Mouse (Mus musculus) liver, embryonic 15.5 days (tissue): ENCODE measurements around the gene 1700020A23Rik. TPM values are rescaled to one million over a fixed set of nuclear protein-coding genes. Genes with fewer than 3 reads are reported as not detected.

ENCODE experiments used
- ATAC-seq: fragments of 200-750 bp; cut with Nextera tagmentation; 2 replicates; pipeline ENCODE4 v1.8.0; 2017; ENCODE audit warnings: moderate number of reproducible peaks, mild to moderate bottlenecking, moderate library complexity; ENCODE audit not compliant: insufficient read depth
- H3K27ac ChIP-seq: fragments of 300-500 bp; sonication (generic); replicated peaks from 2 replicates; pipeline ENCODE4 v1.5.1; 2015; ENCODE audit warnings: mild to moderate bottlenecking, inconsistent platforms
- H3K27me3 ChIP-seq: fragments of 300-500 bp; sonication (generic); 2 replicates; pipeline ENCODE4 v1.6.1; 2015; ENCODE audit warnings: mild to moderate bottlenecking, inconsistent platforms
- H3K36me3 ChIP-seq: fragments of 300-500 bp; sonication (generic); replicated peaks from 2 replicates; pipeline ENCODE4 v1.6.1; 2015; ENCODE audit warnings: moderate library complexity, mild to moderate bottlenecking, inconsistent platforms
- H3K4me1 ChIP-seq: fragments of 300-500 bp; sonication (generic); replicated peaks from 2 replicates; pipeline ENCODE4 v1.6.1; 2015; ENCODE audit warnings: inconsistent platforms
- H3K4me2 ChIP-seq: fragments of 300-500 bp; sonication (generic); 2 replicates; pipeline ENCODE4 v1.6.1; 2015; ENCODE audit warnings: moderate library complexity, mild to moderate bottlenecking, inconsistent platforms
- H3K4me3 ChIP-seq: fragments of 300-500 bp; sonication (generic); replicated peaks from 2 replicates; pipeline ENCODE4 v1.5.1; 2015; ENCODE audit warnings: mild to moderate bottlenecking, inconsistent platforms
- H3K9ac ChIP-seq: fragments of 300-500 bp; sonication (generic); 2 replicates; pipeline ENCODE4 v1.6.1; 2015; ENCODE audit warnings: moderate library complexity, mild to moderate bottlenecking, inconsistent platforms
- H3K9me3 ChIP-seq: fragments of 300-500 bp; sonication (generic); replicated peaks from 2 replicates; pipeline ENCODE4 v1.6.1; 2016; ENCODE audit warnings: inconsistent platforms
- WGBS: fragments of 180-500 bp; shearing (Covaris S2); methylation state at CpG from one replicate; pipeline ENCODE4 v1.1.7; 2015; ENCODE audit warnings: mixed read lengths; ENCODE audit not compliant: insufficient replicate concordance; 5-methylcytosine and 5-hydroxymethylcytosine counted together
- polyA plus RNA-seq: library from polyadenylated mRNA; unstranded; fragments of >200 nt; fragmentation: Nextera tagmentation; extraction: Ambion mirVana; gene quantifications from 2 replicates; pipeline ENCODE4 v1.2.1, GENCODE M21; 2015

1700020A23Rik gene
- polyA plus RNA-seq, 1 experiment from 2014 or later: not detected

- Histone ChIP-seq H3K9ac (no peak overlapping the region), H3K36me3 (no peaks in the 10 kb centered on the region), H3K27ac (no peak overlapping the region), H3K4me2 (no peak overlapping the region), H3K27me3 (no peaks in the 10 kb centered on the region), H3K4me1 (no peaks in the 10 kb centered on the region), H3K9me3 (no peaks in the 10 kb centered on the region), H3K4me3 (no peak overlapping the region)
- 25% methylated on average over 16 of the region's 16 CpGs for WGBS
- no peak for ATAC-seq
Observed at GRCm38 (mm10) chr2:130411558-130412495, 6.8 kb downstream of the 1700020A23Rik start.

DNA sequence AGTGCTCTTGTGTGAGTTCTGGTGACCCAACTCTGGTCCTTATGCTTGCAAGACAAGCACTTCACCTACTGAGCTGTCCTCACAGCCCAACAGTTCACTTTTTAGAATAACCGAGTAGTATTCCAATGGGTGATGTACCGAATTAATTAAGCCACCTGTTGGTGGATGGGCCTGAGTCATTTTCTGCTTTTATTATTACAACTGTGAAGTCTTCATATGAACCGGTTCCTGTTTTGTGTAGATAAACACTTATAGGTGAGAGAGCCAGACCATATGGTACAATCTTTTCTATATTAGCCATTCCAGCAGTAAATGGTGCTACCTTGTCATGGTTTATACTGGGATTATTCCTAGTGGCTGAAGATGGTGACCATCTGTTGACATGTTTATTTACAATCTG is 7.7 kb downstream of the 1700020A23Rik start:
- Histone ChIP-seq H3K9ac (no peak overlapping the region), H3K9me3 (no peaks in the 10 kb centered on the region), H3K4me2 (no peak overlapping the region), H3K36me3 (no peaks in the 10 kb centered on the region), H3K4me3 (no peak overlapping the region), H3K27me3 (no peaks in the 10 kb centered on the region), H3K27ac (no peak overlapping the region), H3K4me1 (no peaks in the 10 kb centered on the region)
- WGBS: 57% methylated on average over 3 of the region's 3 CpGs
- ATAC-seq: no peak

- H3K27me3 ChIP-seq: no peaks in the 10 kb centered on the region
- H3K36me3 ChIP-seq: 0 out of 2 replicates have a peak, but pooled peaks cover 4% of the 10 kb centered on the region
- H3K4me3 ChIP-seq: no peak overlapping the region
- H3K27ac ChIP-seq: no peak overlapping the region
- WGBS: 61% methylated on average over 6 of the region's 6 CpGs
- no peaks in the 10 kb centered on the region for H3K4me1 ChIP-seq
- H3K4me2 ChIP-seq: no peak overlapping the region
- H3K9me3 ChIP-seq: no peaks in the 10 kb centered on the region
- no peak overlapping the region for H3K9ac ChIP-seq
- ATAC-seq: no peak
Observed at GRCm38 (mm10) chr2:130414094-130414856, 9.2 kb downstream of the 1700020A23Rik start.

- ATAC-seq: no peak
- H3K9me3 ChIP-seq: no peaks in the 10 kb centered on the region; the same call in 1 of the 2 replicates
- peaks cover 37% of the 10 kb centered on the region for H3K4me1 ChIP-seq
- H3K4me2 ChIP-seq: no peak overlapping the region
- H3K36me3 ChIP-seq: 0 out of 2 replicates have a peak, but pooled peaks cover 4% of the 10 kb centered on the region
- H3K9ac ChIP-seq: no peak overlapping the region
- no peaks in the 10 kb centered on the region for H3K27me3 ChIP-seq
- no peak overlapping the region for H3K4me3 ChIP-seq
- 81% methylated on average over 26 of the region's 26 CpGs for WGBS
- H3K27ac ChIP-seq: no peak overlapping the region
Observed at GRCm38 (mm10) chr2:130421781-130422620, 16.9 kb downstream of the 1700020A23Rik start.

GRCm38 (mm10) chr2:130423397-130424125 is 18.5 kb downstream of the 1700020A23Rik start:
- Histone ChIP-seq H3K9ac (peak overlapping the region; percentile 86), H3K27me3 (no peaks in the 10 kb centered on the region), H3K27ac (peak overlapping the region; percentile 89), H3K4me3 (peak overlapping the region; percentile 93), H3K36me3 (peaks cover 4% of the 10 kb centered on the region; the same call in 1 of the 2 replicates), H3K9me3 (no peaks in the 10 kb centered on the region; the same call in 1 of the 2 replicates), H3K4me2 (peak overlapping the region; percentile 99), H3K4me1 (peaks cover 42% of the 10 kb centered on the region)
- 14% methylated on average over 49 of the region's 49 CpGs for WGBS
- peak; percentile 57 for ATAC-seq

GRCm38 (mm10) chr2:130424126-130424853 is 19.2 kb downstream of the 1700020A23Rik start, which contains the start of the genes Vps16 and Pced1a:
Gene Vps16, plus strand, starts transcription at chr2:130424339.
Gene Pced1a, minus strand, starts transcription at chr2:130424701.
- H3K4me2 ChIP-seq: peak within 1 kb of the TSS; percentile 99
- peak within 1 kb of the TSS; percentile 93 for H3K4me3 ChIP-seq
- peak within 1 kb of the TSS; percentile 86 for H3K9ac ChIP-seq
- H3K27me3 ChIP-seq: no peaks in the 10 kb centered on the region
- H3K9me3 ChIP-seq: no peaks in the 10 kb centered on the region; the same call in 1 of the 2 replicates
- peaks cover 50% of the 10 kb centered on the region for H3K4me1 ChIP-seq
- peak within 1 kb of the TSS; percentile 89 for H3K27ac ChIP-seq
- peak; percentile 93 for ATAC-seq
- under 1% methylated on average over 58 of the region's 58 CpGs for WGBS
- H3K36me3 ChIP-seq: no peaks in the 10 kb centered on the region; the same call in 1 of the 2 replicates

GRCm38 (mm10) chr2:130425112-130425511 is 20.1 kb downstream of the 1700020A23Rik start:
- no peaks in the 10 kb centered on the region for H3K27me3 ChIP-seq
- H3K27ac ChIP-seq: peak overlapping the region; percentile 89
- H3K9ac ChIP-seq: peak overlapping the region; percentile 86
- 16% methylated on average over 5 of the region's 5 CpGs for WGBS
- H3K4me2 ChIP-seq: peak overlapping the region; percentile 99
- peak overlapping the region; percentile 93 for H3K4me3 ChIP-seq
- H3K4me1 ChIP-seq: peaks cover 56% of the 10 kb centered on the region
- ATAC-seq: no peak
- H3K9me3 ChIP-seq: no peaks in the 10 kb centered on the region; the same call in 1 of the 2 replicates
- no peaks in the 10 kb centered on the region; the same call in 1 of the 2 replicates for H3K36me3 ChIP-seq

GRCm38 (mm10) chr2:130429851-130430250 is 24.8 kb downstream of the 1700020A23Rik start:
- H3K27ac ChIP-seq: no peak overlapping the region
- H3K4me3 ChIP-seq: no peak overlapping the region
- ATAC-seq: no peak
- 61% methylated on average over 2 of the region's 2 CpGs for WGBS
- H3K4me2 ChIP-seq: no peak overlapping the region
- H3K4me1 ChIP-seq: peaks cover 40% of the 10 kb centered on the region
- no peaks in the 10 kb centered on the region for H3K27me3 ChIP-seq
- no peak overlapping the region for H3K9ac ChIP-seq
- H3K36me3 ChIP-seq: peaks cover 15% of the 10 kb centered on the region
- no peaks in the 10 kb centered on the region for H3K9me3 ChIP-seq

DNA sequence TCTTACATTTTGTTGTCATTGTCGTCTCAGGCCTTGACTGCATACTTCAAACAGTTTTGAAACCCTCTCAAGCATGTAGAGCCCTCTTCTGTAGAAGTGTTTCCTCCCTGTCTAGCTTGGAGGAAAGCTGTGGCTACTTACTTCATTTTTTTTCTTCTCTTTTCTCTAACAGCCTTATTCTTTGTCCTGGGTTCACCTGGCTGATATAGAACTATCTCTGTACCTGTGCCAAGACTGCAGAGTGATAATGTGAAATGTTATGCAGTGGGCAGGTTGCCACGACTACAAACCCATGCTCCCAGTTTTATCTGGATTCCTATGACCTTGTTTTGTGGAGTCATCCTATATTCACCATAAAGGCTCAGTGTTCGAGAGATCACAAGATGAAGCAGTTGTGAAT is 25.4 kb downstream of the 1700020A23Rik start:
- H3K27ac ChIP-seq: no peak overlapping the region
- H3K27me3 ChIP-seq: no peaks in the 10 kb centered on the region
- H3K4me1 ChIP-seq: peaks cover 34% of the 10 kb centered on the region
- peaks cover 15% of the 10 kb centered on the region for H3K36me3 ChIP-seq
- WGBS: 62% methylated on average over 3 of the region's 3 CpGs
- H3K9ac ChIP-seq: no peak overlapping the region
- no peaks in the 10 kb centered on the region for H3K9me3 ChIP-seq
- H3K4me2 ChIP-seq: no peak overlapping the region
- ATAC-seq: no peak
- no peak overlapping the region for H3K4me3 ChIP-seq
